Mouse (Mus musculus) hindbrain, embryonic 13.5 days (tissue): ENCODE measurements around the gene Dnaja3. TPM values are rescaled to one million over a fixed set of nuclear protein-coding genes. Genes with fewer than 3 reads are reported as not detected.
A peak's percentile ranks its signal among the peaks of the same experiment; 100 is the strongest.

Experiments used
- ATAC-seq: fragments of 200-750 bp; cut with Nextera tagmentation; 2 replicates; pipeline ENCODE4 v1.8.0; 2017; ENCODE audit warnings: moderate TSS enrichment; ENCODE audit not compliant: low FRiP score
- H3K27ac ChIP-seq: fragments of 300-500 bp; sonication (generic); 2 replicates; pipeline ENCODE4 v1.5.1; 2015; ENCODE audit warnings: inconsistent platforms, mild to moderate bottlenecking, moderate library complexity
- H3K27me3 ChIP-seq: fragments of 300-500 bp; sonication (generic); 2 replicates; pipeline ENCODE4 v1.6.1; 2015; ENCODE audit warnings: mild to moderate bottlenecking, inconsistent platforms
- H3K36me3 ChIP-seq: fragments of 300-500 bp; sonication (generic); 2 replicates; pipeline ENCODE4 v1.6.1; 2015; ENCODE audit warnings: mild to moderate bottlenecking, inconsistent platforms
- H3K4me1 ChIP-seq: fragments of 300-500 bp; sonication (generic); replicated peaks from 2 replicates; pipeline ENCODE4 v1.6.1; 2015; ENCODE audit warnings: inconsistent platforms
- H3K4me2 ChIP-seq: fragments of 300-500 bp; sonication (generic); 2 replicates; pipeline ENCODE4 v1.6.1; 2015; ENCODE audit warnings: inconsistent platforms, mild to moderate bottlenecking, moderate library complexity
- H3K4me3 ChIP-seq: fragments of 300-500 bp; sonication (generic); 2 replicates; pipeline ENCODE4 v1.5.1; 2015; ENCODE audit warnings: mild to moderate bottlenecking, inconsistent platforms
- H3K9ac ChIP-seq: fragments of 300-500 bp; sonication (generic); 2 replicates; pipeline ENCODE4 v1.6.1; 2015; ENCODE audit warnings: mild to moderate bottlenecking, inconsistent platforms
- H3K9me3 ChIP-seq: fragments of 300-500 bp; sonication (generic); 2 replicates; pipeline ENCODE4 v1.6.1; 2016; ENCODE audit warnings: inconsistent platforms
- WGBS: fragments of 180-500 bp; shearing (Covaris S2); methylation state at CpG from one replicate; pipeline ENCODE4 v1.1.7; 2015; 5-methylcytosine and 5-hydroxymethylcytosine counted together
- polyA plus RNA-seq: library from polyadenylated mRNA; unstranded; fragments of >200 nt; fragmentation: Nextera tagmentation; extraction: Ambion mirVana; gene quantifications from 2 replicates; pipeline ENCODE4 v1.2.1, GENCODE M21; 2015

Dnaja3 gene
- polyA plus RNA-seq, 1 experiment from 2014 or later, result 54.8 TPM

DNA sequence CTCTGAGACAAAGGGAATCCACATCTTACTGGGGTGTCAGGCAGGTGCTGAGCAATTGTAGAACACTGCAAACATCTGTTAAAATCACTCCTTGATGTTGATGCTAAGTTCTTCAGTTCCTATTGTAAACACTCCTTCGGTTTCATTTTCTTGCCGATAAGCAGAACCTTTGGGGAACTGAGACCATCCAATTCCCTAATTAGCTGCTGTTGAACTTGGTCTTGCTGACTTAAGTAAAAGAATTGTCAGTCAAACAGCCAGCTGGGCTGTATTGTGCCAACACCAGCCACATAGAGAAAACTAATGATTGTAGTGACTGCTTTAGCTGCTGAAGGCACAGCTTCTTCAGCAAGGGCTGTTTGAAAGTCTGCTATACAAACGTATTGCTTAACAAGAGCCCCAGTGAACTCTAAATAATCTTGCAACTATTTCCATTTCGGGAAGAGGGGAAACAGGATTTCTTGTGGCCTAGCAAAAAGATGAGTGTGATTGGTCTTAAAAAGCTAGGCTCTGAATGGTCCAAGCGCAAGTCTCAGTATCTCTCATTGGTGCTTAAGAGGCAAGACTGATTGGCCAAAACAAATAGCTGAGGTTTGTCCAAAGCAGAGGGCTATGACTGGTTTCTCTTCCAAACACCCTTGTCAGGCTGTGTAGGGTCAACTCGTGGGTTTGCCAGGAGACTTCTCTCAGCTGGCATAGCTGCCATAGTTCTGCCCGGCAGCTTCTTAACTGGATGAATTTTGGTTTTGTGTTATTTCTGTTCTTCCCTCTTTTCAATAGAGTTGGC, 82.5 kb downstream of the Dnaja3 start:
- Histone ChIP-seq H3K4me1 (peaks cover 23% of the 10 kb centered on the region), H3K9me3 (no peaks in the 10 kb centered on the region), H3K4me3 (no peak overlapping the region), H3K4me2 (no peak overlapping the region), H3K27me3 (no peaks in the 10 kb centered on the region), H3K36me3 (no peaks in the 10 kb centered on the region), H3K27ac (no peak overlapping the region), H3K9ac (no peak overlapping the region)
- ATAC-seq, result no peak
- WGBS, result 82% methylated on average over 7 of the region's 7 CpGs

DNA sequence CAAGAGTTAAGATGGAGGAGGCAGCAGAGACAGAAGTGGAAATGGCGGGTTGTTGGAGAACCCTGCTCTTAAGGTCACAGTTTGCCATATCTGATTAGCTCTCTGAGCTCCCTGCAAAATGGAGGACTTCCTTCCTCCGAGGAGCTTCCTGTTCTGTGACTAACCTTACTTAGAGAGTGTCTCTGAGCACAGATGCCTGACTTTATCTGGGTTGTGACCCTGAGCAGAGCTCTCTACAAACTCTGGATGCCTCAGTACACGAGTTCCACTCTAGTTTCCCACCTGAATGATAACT, 83.1 kb downstream of the Dnaja3 start:
- Histone ChIP-seq H3K36me3 (no peaks in the 10 kb centered on the region), H3K27ac (no peak overlapping the region), H3K27me3 (no peaks in the 10 kb centered on the region), H3K9me3 (no peaks in the 10 kb centered on the region), H3K4me2 (no peak overlapping the region), H3K4me3 (no peak overlapping the region), H3K4me1 (peaks cover 22% of the 10 kb centered on the region), H3K9ac (no peak overlapping the region)
- 75% methylated on average over 3 of the region's 3 CpGs for WGBS
- ATAC-seq, result no peak

- H3K4me1 ChIP-seq, result peaks cover 18% of the 10 kb centered on the region
- 83% methylated on average over 4 of the region's 4 CpGs for WGBS
- H3K9me3 ChIP-seq, result no peaks in the 10 kb centered on the region
- H3K4me2 ChIP-seq, result no peak overlapping the region; the same call in 1 of the 2 replicates
- no peaks in the 10 kb centered on the region for H3K27me3 ChIP-seq
- H3K36me3 ChIP-seq, result no peaks in the 10 kb centered on the region
- H3K27ac ChIP-seq, result no peak overlapping the region
- ATAC-seq, result no peak
- no peak overlapping the region for H3K9ac ChIP-seq
- no peak overlapping the region for H3K4me3 ChIP-seq
Observed at GRCm38 (mm10) chr16:4725266-4725665, 85.5 kb downstream of the Dnaja3 start.

GRCm38 (mm10) chr16:4725780-4726527, 86.2 kb downstream of the Dnaja3 start, which contains the start of gene Hmox2:
Gene Hmox2, plus strand, starts transcription at chr16:4726361.
- no peaks in the 10 kb centered on the region for H3K36me3 ChIP-seq
- peak within 1 kb of the TSS; percentile 78 for H3K27ac ChIP-seq
- WGBS, result 6% methylated on average over 34 of the region's 35 CpGs
- ATAC-seq, result peak; percentile 96
- no peaks in the 10 kb centered on the region for H3K9me3 ChIP-seq
- H3K9ac ChIP-seq, result peak within 1 kb of the TSS; percentile 84
- no peaks in the 10 kb centered on the region for H3K27me3 ChIP-seq
- H3K4me3 ChIP-seq, result peak within 1 kb of the TSS; percentile 69
- peaks cover 20% of the 10 kb centered on the region for H3K4me1 ChIP-seq
- peak within 1 kb of the TSS; percentile 86 for H3K4me2 ChIP-seq

DNA sequence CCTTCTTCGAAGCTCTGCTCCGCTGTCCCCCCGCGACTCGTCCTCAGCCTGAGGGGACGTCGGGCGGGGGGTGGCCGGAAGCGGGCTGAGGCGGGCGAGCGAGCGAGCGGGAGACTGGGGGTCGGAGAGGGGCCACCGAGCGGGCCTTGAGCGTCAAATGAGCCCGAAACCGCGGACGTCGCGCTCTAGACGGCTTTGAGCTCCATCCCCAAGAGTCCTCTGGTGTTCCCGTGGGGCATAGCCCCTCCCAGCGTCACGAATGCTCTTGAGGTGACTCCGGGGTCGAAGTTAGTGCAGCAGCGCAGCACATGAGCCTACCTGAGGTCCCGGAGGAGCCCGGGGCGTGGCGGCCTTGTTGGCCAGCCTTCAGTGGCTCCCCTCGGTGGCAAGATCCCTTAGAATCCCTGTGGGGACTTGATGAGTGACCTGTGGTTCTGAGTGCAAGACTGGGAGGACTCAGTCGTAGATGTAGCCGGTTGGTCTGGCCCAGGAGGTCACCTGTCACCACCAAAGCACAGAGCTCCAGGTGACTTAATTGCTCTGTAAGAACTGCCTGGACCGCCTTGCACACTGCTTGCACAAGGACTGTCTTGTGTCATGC, 86.8 kb downstream of the Dnaja3 start:
- 2% methylated on average over 40 of the region's 40 CpGs for WGBS
- no peak; the same call in none of the 2 replicates for ATAC-seq
- Histone ChIP-seq H3K27me3 (no peaks in the 10 kb centered on the region), H3K9me3 (no peaks in the 10 kb centered on the region), H3K9ac (peak overlapping the region; percentile 84), H3K4me2 (peak overlapping the region; percentile 86), H3K4me3 (peak overlapping the region; percentile 69), H3K27ac (peak overlapping the region; percentile 78), H3K4me1 (peaks cover 20% of the 10 kb centered on the region), H3K36me3 (no peaks in the 10 kb centered on the region)

DNA sequence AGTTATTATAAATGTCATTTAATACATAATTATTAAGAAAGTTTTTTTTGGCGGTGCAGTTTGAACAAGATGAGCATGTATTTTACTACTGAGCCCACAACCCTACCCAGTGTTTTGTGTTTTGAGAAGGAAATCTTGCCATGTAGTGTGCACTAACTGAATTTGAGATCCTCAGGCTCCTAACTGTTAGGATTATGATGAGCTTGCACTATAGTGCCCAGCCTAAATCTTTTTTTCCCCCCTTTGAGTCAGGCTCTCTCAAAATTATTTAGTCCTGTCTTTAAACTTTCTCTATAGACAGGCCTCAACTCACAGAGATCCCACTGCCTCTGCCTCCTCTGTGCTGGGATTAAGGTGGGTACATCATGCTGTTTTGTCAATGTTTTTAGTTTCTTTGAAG, 87.7 kb downstream of the Dnaja3 start:
- Histone ChIP-seq H3K9ac (no peak overlapping the region), H3K4me3 (no peak overlapping the region), H3K27ac (no peak overlapping the region), H3K4me1 (peaks cover 20% of the 10 kb centered on the region), H3K36me3 (no peaks in the 10 kb centered on the region), H3K27me3 (no peaks in the 10 kb centered on the region), H3K4me2 (peak overlapping the region; percentile 86), H3K9me3 (no peaks in the 10 kb centered on the region)
- 95% methylated on average over 1 of the region's 1 CpGs for WGBS
- no peak for ATAC-seq

GRCm38 (mm10) chr16:4727963-4728362, 88.2 kb downstream of the Dnaja3 start:
- Histone ChIP-seq H3K9ac (no peak overlapping the region), H3K27me3 (no peaks in the 10 kb centered on the region), H3K4me3 (no peak overlapping the region), H3K4me2 (peak overlapping the region; percentile 86; the same call in 1 of the 2 replicates), H3K9me3 (no peaks in the 10 kb centered on the region), H3K4me1 (peaks cover 20% of the 10 kb centered on the region), H3K36me3 (no peaks in the 10 kb centered on the region), H3K27ac (no peak overlapping the region)
- WGBS, result 90% methylated on average over 1 of the region's 1 CpGs
- ATAC-seq, result no peak

DNA sequence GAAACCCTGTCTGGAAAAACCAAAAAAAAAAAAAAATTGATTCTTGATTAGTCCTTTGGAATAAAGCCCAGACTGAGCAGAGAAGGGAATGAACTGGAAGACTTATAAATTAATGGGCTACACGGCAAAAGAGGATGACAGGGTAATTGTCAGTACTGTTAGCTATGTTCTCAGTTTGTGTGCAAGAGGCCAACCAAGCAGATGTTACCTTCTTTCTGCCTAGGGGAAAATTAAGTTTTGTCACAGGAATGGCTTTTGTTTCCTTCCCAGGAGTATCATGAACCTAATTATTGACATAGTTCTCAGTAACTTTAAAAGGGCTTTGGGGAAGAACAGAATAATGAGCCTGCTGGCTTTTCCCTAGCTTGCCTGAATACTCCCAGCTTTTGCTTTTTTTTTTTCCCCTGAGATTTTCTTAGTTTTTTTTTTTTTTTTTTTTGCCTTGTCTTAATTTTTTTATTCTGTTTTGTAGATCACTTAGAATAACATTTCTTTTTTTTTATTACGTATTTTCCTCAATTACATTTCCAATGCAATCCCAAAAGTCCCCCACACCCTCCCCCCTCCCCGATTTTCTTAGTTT, 91.1 kb downstream of the Dnaja3 start:
- Histone ChIP-seq H3K9me3 (no peaks in the 10 kb centered on the region), H3K36me3 (no peaks in the 10 kb centered on the region), H3K4me2 (no peak overlapping the region), H3K27me3 (no peaks in the 10 kb centered on the region), H3K27ac (no peak overlapping the region), H3K4me1 (peaks cover 20% of the 10 kb centered on the region), H3K9ac (no peak overlapping the region), H3K4me3 (no peak overlapping the region)
- no peak for ATAC-seq
- 79% methylated on average over 3 of the region's 3 CpGs for whole genome bisulfite sequencing

GRCm38 (mm10) chr16:4736262-4736661, 96.5 kb downstream of the Dnaja3 start:
- H3K9ac ChIP-seq, result no peak overlapping the region
- no peaks in the 10 kb centered on the region for H3K9me3 ChIP-seq
- H3K27ac ChIP-seq, result no peak overlapping the region
- H3K36me3 ChIP-seq, result no peaks in the 10 kb centered on the region
- H3K4me2 ChIP-seq, result no peak overlapping the region
- no peak overlapping the region for H3K4me3 ChIP-seq
- H3K4me1 ChIP-seq, result no peaks in the 10 kb centered on the region
- H3K27me3 ChIP-seq, result no peaks in the 10 kb centered on the region
- WGBS, result 96% methylated on average over 2 of the region's 2 CpGs
- no peak for ATAC-seq

DNA sequence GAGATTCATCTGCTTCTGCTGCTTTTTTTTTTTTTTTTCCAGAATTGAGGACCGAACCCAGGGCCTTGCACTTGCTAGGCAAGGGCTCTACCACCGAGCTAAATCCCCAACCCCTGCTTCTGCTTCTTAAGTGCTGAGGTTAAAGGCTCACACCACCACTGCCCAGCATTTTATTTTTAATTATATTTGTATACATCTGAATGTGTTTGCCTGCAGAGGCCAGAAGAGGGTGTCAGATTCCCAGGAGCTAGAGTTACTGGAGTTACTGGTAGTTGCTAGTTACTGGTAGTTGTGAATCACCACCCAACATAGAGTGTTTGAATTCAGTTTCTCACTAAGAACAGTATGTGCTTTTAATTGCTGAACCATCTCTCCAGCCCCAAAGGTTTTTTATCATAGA, 100.2 kb downstream of the Dnaja3 start:
- 93% methylated on average over 2 of the region's 2 CpGs for WGBS

GRCm38 (mm10) chr16:4742186-4742585, 102.4 kb downstream of the Dnaja3 start:
- H3K36me3 ChIP-seq, result peaks cover 4% of the 10 kb centered on the region; the same call in 1 of the 2 replicates
- H3K9ac ChIP-seq, result no peak overlapping the region
- H3K4me1 ChIP-seq, result no peaks in the 10 kb centered on the region
- H3K9me3 ChIP-seq, result no peaks in the 10 kb centered on the region
- no peaks in the 10 kb centered on the region for H3K27me3 ChIP-seq
- no peak for ATAC-seq
- WGBS, result 88% methylated on average over 1 of the region's 1 CpGs
- no peak overlapping the region for H3K27ac ChIP-seq
- no peak overlapping the region for H3K4me3 ChIP-seq
- H3K4me2 ChIP-seq, result no peak overlapping the region

More for the DNA sequence above, 100.2 kb downstream of the Dnaja3 start:
- H3K9ac ChIP-seq, result no peak overlapping the region
- no peaks in the 10 kb centered on the region for H3K27me3 ChIP-seq
- H3K9me3 ChIP-seq, result no peaks in the 10 kb centered on the region
- H3K27ac ChIP-seq, result no peak overlapping the region
- H3K36me3 ChIP-seq, result peaks cover 4% of the 10 kb centered on the region; the same call in 1 of the 2 replicates
- H3K4me1 ChIP-seq, result no peaks in the 10 kb centered on the region
- no peak overlapping the region for H3K4me3 ChIP-seq
- H3K4me2 ChIP-seq, result no peak overlapping the region
- ATAC-seq, result no peak

DNA sequence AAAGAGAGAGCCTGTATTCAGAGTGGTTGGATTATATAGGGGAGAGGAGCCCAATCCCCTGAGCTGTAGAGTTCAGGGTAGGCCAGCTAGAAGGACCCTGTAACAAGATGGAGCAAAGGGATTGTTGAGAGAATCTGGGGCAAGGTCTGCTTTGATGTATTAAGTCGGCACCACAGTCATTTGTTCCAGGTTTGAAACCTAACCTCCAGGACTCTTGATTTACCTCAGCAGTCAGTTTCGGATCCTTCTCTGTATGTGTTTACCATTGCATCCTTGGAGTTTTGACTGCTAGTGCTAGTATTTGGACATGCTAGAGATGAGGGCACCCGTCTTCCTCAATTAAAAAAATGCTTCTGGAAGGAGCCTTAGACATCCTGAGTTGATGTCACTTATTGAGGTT, 112.4 kb downstream of the Dnaja3 start:
- Histone ChIP-seq H3K27me3 (no peaks in the 10 kb centered on the region), H3K4me2 (no peak overlapping the region), H3K36me3 (peaks cover 5% of the 10 kb centered on the region; the same call in 1 of the 2 replicates), H3K27ac (no peak overlapping the region), H3K9ac (no peak overlapping the region), H3K4me3 (no peak overlapping the region), H3K9me3 (no peaks in the 10 kb centered on the region), H3K4me1 (peaks cover 5% of the 10 kb centered on the region; the same call in 1 of the 2 replicates)
- no peak for ATAC-seq
- 94% methylated on average over 3 of the region's 3 CpGs for WGBS
